Mouse (Mus musculus) 3T3-L1 (cell line): ENCODE results near the gene Cpb2.
A peak's percentile ranks its signal among the peaks of the same experiment; 100 is the strongest.

Source experiments
- DNase-seq: peaks from one replicate; pipeline ENCODE4 v3.0.0-alpha.2; 2015; ENCODE audit warnings: low read depth, low spot score

Gene Cpb2

DNA sequence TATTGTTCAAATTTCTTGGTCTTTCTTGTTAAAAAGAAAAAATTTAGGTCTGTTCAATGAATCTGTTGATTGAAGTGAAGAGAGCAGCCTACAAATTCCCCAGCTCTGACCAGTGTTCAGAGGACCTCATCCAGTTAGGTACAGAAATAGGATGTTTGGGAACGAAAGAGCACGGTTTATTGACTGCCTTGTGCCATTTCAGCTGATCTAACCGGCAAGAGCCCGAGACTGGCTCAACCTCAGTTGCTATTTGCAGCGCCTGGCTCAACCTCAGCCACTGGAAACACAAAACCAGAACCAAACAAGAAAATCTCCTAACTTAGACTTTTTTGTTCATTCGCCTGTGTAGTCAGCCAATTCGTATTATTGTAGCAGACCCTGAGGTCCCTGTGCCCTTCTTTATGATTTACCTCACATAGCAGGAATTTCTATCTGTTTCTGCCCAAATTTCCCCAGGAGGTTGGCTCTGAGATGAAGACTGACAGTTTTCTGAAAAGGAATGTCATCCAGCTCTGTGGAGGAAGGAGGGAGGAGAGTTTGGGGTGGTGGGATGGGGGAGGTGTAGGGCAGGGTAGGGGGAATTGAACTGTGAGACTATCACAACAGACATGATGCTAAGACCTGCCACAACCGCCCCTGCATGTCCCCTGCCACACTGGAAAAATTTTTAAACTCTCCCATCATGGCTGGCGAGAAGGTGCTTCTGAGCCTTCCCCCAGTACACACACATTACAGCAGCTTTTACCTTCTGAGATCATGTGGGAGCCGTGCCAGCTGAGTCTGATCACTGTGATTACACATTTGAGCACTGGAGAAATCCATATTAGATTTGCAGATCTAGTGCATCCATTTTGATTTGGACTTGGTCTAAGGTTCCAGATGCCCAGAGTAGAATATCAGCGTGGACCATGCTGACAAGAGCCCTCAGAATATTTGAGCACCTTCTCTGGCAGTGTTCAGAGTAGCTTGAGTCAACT lies 4.2 kb downstream of the Cpb2 start:
- no peak for DNase-seq

DNA sequence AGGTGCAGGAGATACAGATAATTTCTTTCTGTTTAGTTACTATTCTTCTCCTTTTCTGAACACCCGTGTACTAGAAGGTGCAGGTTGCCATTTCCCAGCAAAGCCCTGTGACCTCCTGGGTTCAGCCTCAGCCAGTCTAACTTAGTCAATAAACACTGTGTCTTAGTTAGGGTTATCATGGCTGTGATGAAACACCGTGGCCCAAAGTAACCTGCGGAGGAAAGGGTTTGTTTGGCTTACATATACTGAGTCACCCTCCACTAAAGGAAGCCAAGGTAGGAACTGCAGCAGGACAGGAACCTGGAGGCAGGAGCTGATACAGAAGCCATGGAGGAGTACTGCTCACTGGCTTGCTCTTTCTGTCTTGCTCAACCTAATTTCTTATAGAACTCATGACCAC lies 8.3 kb downstream of the Cpb2 start:
- DNase-seq: no peak

DNA sequence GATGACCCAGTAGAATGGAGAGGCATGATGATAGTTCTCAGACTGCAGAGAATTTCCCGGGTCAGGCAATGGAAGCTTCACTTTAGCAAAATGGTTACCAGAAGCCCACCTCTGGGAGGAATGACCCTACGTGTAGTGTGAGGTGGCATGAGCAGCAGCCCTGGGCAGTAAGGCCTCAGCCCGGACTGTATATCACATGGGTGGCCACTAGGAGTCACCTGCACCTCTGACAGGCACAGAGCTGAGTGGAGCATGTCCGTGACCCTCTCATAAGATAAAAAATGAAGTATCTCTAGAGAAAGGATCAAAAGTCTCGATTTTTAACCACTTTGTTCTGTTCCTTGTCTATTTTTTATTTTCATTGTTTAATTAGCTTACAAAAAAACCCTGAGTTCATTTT lies 14.4 kb downstream of the Cpb2 start:
- DNase-seq: peak; percentile 37

- no peak for DNase-seq
These were observed 27.4 kb downstream of the Cpb2 start for GRCm38 (mm10) chr14:75269531-75269930.

DNA sequence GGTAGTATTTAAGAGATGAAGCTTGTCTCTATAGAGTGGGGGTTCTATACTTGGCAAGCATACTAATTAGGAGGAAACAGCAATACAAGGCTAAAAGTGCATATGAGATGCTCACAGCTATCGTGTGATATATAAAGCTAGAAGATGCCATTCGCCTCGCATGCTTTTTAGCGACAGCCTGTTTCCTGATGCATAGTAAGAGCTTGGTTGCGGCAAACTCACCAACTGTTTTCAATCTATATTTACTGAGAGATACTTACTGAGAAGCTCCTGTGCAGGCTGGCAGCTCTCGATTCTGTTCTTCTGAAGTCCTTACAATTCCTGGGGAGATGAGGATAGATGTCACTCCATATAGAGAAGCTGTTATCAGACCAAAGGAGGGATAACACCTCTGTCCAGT lies 37.6 kb downstream of the Cpb2 start:
- no peak for DNase-seq

DNA sequence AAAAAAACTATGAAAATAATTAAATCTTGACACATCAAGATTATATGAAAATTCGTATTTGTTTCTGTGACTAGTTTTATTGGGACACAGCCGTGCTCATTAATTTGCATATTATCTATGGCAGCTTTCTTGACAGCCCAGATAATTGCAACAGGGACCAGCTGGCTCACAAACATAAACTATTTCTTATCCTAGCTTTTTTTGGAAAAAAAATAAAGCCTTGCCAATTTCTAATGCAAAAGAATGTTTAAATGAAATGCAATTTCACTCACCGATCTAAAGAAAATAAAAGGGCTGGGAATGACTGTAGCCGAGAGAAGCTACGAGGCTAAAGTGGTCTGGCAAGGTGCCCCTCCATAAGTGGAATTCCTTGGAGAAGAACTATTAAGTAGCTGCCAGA lies 38.3 kb downstream of the Cpb2 start:
- peak; percentile 11 for DNase-seq

- no peak for DNase-seq
These were observed 41.6 kb downstream of the Cpb2 start for GRCm38 (mm10) chr14:75283609-75284192.

- DNase-seq: peak; percentile 91
These were observed 42.3 kb downstream of the Cpb2 start, which contains the start of gene Zc3h13 for GRCm38 (mm10) chr14:75284193-75284915. Gene Zc3h13, plus strand, starts transcription at chr14:75284373.

GRCm38 (mm10) chr14:75301081-75301480 lies 59.0 kb downstream of the Cpb2 start:
- DNase-seq: no peak

DNA sequence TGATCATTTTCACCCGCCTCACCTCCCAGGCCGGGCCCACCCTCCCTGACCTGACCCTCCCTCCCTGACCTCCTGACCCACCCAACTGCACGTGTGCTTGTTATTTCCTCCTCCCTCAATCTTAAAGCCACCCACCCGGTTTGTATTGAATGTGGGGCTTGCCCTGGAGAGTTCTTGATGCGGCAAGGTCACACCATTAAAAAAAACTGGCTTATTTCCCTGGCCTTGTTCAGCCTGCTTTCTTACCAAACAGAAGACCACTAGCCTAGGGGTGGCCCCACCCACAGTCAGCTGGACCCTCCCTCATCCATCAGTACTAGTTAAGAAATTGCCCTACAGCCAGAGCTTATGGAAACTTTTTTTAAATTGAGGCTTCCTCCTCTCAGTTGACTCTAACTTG lies 61.7 kb downstream of the Cpb2 start:
- DNase-seq: no peak

DNA sequence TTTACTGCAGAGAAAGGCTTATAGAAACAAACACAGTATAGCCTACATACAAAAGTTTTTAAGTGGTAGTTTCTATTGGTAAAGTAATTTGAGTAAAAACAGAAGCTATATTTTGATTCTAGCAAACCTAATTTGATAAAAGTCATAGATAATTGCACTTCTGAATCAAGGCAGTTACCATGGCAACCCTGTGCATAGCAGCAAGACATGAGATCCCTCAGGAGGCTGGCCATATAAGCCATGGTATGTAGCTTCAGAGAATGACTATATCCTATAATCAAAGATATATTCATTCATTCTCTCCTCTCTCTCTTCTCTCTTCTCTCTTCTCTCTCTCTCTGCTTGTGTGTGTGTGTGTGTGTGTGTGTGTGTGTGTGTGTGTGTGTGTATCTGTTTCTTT lies 65.8 kb downstream of the Cpb2 start:
- no peak for DNase-seq

GRCm38 (mm10) chr14:75309336-75309992 lies 67.4 kb downstream of the Cpb2 start:
- DNase-seq: peak; percentile 41

DNA sequence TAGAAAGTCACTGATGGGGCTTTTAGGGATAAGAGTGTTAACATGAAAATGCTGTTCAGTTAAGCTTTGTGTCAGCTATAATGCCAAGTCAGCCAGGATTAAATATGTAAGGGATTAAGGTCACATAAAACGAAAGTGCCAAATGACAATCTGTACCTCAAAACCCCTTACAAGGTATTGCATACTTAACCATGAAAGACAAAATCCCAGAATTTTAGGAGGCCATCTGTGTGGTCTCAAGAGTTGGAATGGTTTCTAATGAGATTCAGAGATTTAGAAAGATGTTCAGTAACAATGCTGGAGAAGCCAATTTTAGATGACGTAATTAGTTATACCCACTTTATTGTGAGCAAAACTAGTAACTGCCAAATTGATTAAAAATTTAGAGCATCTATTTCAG lies 72.4 kb downstream of the Cpb2 start:
- no peak for DNase-seq

DNA sequence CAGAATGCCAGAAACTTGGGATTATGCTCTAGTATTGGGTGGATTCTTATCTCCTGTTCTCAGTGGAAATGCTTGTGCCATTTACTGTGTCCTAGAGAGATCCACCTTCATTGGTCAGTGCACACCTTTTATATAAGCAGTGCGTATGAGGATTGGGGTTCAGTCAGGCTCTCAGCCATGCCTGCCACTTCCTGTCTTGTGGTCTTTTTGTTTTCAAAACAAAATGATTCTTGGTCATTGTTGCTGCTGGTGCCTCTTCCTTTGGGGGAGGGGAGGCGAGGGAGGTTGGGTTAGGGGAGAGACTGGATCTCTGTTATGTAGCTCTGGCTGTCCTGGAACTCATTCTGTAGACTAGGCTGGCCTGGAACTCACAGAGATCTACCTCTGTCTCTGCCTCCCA lies 76.6 kb downstream of the Cpb2 start:
- no peak for DNase-seq

DNA sequence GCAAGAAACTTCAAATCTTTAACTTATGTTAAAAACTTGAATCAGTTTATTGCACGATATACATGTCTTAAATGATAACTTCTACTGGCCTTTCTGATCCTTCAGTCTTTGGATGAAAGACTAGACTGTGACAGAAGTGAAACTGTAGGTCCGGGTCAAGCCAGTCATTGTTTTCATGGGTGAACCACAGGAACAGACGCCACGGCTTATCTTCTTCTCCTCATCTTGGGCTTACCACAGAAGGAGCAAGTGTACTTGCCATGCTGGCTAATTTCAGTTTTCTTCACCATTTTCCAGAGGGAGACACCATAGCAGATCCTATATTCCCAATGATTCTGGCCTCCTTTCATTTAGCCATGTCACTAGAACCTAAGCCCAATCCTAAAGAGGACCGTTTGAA lies 78.2 kb downstream of the Cpb2 start:
- DNase-seq: no peak

DNA sequence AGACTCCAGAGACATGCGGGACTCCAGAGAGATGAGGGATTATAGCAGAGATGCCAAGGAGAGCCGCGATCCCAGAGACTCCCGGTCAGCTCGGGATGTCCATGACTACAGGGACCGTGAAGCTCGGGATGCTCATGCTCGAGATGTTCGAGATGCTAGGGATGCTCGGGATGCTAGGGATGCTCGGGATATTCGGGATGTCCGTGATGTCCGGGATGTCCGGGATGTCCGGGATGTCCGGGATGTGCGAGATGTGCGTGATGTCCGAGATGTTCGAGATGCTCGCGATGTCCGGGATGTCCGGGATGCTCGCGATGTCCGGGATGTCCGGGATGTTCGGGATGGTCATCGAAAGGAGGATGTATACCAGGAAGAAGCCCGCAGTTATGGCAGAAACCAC lies 81.3 kb downstream of the Cpb2 start:
- no peak for DNase-seq

DNA sequence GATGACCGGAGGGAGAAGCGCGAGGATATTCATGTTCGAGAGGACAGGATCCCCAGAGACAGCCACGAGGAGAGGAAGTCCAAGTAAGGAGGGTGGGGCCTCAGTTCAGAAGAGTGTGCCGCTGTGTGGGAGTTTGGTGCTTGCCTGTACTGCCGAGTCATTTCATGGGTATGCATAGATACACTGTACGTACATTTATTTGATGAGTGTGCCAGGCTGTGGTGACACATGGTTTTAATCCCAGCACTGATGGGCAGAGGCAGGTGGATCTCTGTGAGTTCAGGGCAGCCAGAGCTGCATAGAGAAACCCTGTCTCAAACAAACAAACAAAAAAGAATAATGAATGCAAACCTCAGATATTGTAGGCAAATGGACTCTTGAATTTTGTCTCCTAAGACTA lies 86.0 kb downstream of the Cpb2 start:
- peak; percentile 13 for DNase-seq

GRCm38 (mm10) chr14:75330621-75331020 lies 88.5 kb downstream of the Cpb2 start:
- DNase-seq: peak; percentile 36
